Mouse (Mus musculus) layer of hippocampus, adult 9-11 months (tissue): ENCODE data around the gene Sstr4.

ENCODE experiments used
- DNase-seq: peaks from one replicate; pipeline ENCODE4 v3.0.0; 2022

Gene Sstr4

DNA sequence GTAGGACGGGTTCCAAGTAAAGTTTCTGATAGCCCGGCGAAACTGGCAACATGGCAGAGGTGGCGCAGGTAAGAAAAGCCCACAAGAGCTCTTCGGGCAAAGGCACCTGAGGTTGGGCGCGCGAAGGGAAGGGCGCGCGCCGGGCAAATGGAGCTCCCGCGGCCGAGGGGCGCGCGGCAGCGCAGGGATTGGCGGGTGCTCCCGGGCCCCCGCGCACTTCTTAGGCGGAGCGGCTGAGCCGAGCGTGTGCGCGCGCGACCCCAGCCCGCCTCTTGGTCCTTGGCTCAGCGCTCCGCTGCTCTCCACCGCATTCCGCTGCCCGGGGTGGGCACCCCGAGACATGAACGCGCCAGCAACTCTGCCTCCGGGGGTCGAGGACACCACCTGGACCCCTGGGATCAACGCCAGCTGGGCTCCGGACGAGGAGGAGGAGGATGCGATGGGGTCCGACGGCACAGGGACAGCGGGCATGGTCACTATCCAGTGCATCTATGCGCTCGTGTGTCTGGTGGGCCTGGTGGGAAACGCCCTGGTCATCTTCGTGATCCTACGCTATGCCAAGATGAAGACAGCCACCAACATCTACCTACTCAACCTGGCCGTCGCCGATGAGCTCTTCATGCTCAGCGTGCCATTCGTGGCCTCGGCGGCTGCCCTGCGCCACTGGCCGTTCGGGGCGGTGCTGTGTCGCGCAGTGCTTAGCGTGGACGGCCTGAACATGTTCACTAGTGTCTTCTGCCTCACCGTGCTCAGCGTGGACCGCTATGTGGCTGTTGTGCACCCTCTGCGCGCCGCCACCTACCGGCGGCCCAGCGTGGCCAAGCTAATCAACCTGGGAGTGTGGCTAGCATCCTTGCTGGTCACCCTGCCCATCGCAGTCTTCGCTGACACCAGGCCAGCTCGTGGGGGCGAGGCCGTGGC is at the start of gene Sstr4:
TSS of gene Sstr4 (plus strand) at position 214 of the 921 bp plus-strand sequence.
- DNase-seq, result peak; percentile 59

DNA sequence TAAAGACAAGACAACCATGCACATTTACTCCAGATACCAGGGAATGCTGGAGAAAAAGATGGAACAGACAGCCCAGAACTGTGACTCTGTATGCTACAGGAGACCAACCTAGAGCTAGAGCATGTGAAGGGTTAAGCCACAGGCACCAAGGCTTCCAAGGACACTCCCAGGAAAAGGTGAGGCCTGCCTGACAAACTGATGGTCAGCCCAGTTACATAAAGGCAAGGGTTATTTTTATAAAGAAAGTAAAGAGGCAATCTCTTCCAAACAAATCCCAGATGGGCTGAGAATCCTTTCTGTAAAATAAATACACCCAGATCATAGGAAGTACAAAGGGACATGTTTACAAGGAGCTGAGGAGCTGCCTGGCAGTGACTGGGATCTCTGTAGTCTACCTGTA is 49.8 kb upstream of the Sstr4 start:
- no peak for DNase-seq

DNA sequence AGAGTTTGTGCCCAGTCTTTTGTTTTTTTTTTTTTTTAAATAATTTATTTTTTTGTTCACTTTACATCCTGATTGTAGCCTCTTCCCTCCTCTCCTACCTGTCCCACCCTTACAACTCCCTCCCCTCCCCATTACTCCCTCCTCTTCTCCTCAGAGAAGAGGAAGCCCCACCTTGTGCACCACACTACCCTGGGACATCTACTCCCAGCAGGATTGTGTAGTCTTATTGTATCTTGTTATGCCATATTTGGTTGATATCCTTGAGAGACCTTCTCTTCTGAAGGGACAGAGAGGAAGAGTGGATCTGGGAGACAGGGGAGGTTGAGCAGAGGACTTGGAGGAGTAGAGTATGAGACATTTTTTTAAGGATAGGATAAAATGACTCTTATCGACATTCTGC is 48.2 kb upstream of the Sstr4 start:
- no peak for DNase-seq

DNA sequence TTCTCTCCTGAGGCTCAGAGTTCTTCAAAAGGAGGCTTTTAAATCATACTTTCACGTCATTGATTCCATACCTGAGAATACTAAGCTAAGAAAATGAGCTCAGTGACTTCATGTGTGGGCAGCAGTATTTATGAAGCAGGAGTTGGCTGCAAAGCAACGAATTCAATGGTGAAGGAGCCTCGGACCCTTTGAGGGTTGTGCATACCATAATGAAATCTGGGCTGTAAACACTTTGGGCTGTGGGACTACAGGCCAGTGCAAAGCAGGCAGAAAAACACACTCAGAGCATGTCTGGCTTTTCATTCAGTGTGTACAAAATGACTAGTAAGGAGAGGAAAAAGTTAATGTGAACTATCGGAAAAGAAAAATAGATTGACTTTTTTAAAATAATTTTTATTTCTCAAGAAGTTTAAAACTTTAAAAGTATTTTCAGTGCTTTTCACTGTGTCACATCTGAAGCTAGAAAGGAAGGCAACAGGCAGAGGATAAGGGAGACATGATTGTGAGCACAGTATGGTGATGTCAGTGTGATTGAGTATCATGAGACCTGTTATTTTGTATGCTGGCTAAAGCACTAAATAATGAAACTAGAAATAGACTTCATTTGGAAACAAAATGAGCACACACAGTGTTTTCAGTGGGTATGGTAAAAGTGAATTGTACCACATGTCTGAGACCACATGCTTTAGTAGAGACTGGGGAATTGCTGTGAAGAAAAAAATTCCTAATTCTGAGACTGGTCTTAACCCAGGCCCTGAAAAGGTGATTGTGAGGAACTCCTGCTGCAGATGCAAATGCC is 45.4 kb upstream of the Sstr4 start:
- DNase-seq, result no peak

DNA sequence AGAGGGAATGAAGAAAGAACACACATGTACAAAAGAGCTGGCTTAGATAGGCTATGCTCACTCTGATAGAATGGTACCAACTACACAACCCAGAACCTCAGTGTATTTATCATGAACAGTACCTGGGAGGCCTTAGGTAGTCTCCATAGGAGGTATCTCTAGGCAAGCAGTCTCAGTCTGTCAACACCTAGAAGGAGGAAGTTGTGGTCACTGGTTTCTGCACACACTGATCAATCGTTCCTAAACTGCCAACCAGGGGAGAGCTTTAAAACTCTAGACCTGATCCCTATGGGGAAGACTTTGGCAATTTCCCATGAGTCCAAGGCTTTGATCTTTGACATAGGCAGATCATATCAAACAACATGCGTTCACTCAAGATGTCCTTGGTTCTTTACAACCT is 44.7 kb upstream of the Sstr4 start:
- DNase-seq, result no peak

DNA sequence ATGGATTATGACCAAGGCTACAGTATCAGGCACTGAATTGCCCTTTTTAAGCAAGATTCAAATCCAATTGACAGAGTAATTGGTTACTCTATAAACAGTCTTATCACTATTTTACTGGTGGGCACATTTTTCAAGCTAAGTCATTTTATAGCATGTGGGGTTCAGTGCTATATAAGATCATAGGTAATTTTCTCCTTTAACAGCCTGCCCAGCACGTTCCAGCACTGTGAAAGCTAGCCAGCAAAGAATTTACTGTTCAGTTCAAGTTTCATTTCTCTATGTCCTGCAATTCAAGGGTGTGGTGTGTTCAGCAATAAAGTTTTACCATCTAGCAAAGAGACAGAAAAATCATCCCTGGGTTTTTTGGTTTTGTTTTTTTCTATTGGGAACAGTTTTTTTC is 42.5 kb upstream of the Sstr4 start:
- no peak for DNase-seq

DNA sequence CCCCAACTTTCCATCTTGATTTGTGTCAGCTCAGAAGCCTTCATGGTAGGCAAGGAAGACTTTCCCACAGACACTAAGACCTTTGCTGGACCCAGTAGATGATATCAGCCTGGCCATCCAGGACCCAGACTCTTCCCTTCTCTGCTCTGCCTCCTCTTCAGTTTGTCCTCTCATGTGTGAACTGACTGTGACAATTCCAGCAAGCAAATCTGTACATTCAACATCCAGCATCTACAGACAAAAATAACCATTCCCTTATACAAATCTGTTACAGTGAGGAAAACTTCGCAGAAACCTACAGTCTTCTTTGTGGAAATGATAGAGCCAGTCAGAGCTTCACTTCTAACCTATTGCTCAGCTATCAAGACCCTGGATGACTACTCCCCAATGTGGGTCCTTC is 38.0 kb upstream of the Sstr4 start:
- no peak for DNase-seq

DNA sequence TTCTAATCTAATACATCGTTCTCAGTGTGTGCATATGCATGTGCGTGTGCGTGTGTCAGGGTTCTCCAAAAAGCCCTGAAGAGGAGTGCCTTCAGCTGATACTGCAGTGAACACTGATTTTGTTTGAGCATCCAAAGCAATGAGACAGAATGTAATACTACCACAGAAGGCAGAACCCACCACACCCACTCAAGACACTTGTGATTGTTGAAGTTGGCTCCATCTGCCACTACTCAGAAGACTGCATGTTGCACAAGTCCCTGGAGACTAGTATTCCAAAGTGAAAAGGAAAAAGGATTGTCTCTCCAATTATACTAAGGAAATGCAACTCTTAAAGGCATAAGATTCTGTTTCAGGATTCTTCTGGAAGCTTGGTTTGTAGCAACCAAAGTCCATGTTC is 30.6 kb upstream of the Sstr4 start:
- peak; percentile 82 for DNase-seq

DNA sequence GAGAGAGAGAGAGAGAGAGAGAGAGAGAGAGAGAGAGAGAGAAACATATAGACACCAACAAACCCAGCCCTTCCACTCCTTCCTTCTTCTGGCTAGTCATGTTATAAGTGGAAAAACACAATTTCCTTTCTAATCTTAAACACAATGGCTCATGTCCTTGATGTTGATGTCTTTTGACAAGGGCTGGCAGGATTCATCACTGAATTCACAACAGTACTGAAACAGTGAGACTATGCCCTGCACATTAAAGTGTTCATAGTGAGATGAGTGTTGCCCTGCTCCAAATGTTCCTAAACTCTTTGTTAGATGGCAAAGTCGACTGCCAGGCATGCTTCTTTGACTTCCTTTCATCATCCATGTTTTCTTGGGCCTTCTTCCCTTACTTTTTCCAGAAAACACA is 29.9 kb upstream of the Sstr4 start:
- no peak for DNase-seq

DNA sequence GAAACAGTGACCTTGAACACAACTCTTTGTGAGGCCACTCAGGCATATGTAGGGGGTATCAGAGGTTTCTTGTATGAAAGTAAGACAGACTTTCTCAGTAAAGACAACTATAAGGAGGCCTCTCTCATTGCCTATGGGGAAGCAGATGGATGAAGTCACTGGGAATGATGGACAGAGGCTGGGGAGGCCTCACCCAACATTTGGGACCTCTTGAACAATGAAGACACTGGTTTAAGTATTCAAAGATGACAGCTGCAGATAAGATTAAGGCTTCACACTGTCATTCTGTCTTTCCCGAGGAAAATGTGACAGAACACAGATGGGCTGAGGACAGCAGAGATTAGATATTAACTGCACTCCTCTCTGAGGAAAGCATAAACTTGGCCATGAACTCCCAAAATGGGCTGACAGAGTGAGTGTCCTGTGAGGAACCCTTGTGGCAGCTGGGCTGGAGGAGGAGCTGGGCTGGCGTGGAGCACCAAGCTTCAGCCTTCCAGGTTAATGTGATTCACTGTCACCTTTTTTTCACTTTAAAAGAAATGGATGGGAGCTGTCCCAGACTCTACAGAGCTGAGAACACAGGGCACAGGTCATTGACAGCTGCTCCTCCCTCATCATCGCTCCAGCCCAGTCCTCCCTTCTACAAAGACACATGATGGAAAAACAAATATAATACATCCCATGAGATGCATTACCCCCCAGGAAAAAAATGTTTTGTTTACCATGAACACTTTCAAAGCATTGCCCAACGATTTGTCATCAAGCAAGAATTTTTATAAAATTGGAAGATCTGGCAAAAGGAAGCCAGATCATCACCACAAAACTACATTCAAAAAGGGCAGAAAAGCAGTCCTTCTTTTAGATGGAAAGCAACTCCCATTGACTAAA is 23.2 kb upstream of the Sstr4 start:
- no peak for DNase-seq

DNA sequence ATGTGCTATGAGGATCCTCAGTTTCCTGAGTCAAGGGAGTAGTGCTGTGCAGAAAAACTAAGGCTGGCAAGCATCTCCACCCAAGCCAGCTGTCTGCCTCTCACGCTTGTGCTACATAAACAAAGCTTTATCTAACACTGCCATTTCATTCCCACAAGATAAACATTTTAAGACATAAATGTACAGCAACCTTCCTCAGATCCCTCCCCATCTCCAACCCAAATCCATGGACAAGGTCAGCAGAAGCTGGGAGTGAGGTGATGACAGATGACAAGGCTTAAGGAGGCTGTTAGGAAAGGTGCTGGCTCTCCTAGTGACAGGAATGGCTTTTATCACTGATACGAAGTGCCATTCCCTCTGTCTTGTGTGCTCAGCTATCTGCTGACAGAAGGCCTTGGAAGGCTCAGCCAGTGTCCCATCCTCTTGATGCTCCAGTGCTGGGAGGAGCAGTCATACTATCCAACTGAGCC is 21.5 kb upstream of the Sstr4 start:
- DNase-seq, result no peak

DNA sequence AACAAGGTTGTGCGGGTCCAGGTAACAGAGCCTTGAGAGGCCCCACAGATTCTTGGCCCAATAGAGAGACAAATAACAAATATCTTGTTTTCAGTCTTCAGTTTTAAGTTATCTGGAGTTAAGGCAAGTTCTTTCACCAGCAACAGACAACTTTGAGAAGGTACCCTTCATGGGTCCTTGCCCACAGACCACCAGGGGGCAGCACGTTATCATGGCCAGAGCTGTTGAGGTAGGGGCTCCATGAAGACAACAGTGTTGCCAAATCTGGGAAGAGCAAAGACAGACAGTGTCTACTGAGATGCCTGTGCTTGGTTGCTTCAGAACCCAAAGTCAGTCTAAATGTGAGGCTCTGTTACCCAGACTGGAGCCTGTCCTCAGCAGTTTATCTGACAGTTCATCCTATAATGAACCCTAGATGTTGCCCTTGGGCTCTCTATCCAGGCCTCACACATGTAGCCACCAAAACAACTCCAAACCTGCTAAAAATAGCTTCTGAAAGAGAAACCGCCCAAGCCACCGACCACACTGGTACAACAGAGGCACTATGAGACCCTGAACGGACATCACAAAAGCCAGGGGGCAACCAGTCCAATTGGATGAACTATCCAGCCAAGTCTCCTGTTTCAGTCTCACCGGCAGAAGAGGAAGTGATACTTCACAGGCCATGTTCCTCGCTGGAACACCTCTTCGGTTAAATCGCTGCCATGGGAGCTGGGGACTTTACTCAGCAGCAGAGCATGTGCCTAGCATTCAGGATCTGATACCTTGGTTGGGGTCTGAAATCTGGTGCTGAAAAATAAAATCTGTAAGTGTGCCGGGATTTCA is 19.6 kb upstream of the Sstr4 start:
- DNase-seq, result no peak

DNA sequence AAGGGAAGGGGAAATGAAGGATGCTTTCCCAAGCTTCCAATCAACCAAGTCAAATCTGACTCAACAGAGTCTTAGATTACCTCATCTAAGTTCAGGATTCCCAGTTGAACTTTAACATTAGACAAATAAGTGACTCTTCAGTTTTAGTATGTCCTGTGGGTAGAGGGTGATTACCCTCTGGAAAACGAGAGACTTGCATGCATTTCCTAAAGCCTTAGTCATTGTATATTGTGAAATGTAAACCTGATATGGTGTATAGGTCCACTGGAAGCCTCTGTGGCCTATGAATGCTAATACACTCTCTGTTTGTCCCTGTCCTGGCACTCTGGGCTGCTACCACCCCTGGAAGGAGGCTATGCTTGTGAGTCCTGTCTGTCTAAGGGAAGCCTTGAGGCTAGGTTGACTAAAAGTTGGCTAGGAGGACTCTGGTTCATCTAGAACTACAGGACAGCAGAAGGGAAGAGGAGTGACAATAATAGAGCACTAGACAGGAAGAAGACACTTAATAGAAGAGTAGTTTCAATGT is 16.3 kb upstream of the Sstr4 start:
- no peak for DNase-seq

DNA sequence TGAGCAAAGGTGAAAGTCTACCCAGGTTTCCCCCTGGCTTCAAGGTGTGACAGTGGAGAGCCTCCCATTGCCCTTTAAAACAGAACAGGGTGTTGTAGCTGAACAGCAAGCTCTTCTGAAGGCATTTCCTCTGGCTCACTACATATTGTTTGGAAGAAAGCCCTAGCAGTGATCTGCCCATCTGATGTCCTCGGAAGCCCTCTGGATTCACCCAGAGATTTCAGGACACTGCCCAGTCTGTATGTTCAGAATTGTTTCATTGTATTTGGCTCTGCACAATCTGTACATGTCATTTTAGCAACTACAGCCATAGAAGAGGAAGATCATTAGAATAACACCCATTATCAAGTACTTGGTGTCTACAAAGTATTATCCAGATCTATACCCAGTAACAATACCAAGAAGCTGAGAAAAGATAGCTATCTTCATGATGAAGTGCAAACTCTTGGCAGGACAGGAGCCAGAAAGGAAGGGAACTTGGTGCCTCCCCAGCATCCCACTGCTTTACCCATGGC is 15.2 kb upstream of the Sstr4 start:
- no peak for DNase-seq

DNA sequence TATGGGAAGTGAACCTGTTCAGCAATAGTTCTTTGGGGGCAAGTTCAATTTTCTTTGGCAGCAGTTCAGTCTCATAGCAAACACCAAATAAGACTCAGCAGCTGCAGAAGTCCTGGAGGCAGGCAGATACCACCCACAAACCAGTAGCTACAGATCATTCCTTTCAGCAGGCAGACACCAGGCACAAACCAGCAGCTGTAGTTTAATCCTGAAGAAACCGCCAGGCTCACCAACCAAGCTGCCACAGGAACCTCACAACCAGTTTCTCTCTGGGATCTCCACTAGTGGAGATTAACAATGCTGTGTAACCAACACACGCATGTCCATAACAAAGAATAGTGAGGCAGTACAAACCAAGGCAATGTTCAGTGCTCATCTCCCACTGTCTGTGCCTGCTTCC is 14.1 kb upstream of the Sstr4 start:
- no peak for DNase-seq

DNA sequence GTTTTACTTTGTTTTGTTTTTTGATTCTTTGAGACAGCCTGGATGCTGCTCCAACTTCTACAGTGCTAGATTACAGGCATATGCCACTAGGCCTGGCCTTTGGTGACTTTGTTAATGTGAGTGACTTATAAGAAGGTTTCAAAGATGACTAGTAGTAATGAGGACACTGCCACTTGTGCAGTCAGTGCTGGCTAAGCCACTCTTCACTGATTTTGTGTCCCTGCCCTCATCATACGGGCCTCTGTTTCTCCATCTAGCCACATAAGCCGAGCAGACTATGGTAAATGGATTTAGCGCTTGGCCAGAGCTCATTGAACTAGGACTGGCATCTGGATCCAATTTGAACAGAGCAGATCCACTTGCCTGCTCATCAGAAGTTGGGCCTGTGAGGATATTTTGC is 8.7 kb upstream of the Sstr4 start:
- DNase-seq, result no peak

DNA sequence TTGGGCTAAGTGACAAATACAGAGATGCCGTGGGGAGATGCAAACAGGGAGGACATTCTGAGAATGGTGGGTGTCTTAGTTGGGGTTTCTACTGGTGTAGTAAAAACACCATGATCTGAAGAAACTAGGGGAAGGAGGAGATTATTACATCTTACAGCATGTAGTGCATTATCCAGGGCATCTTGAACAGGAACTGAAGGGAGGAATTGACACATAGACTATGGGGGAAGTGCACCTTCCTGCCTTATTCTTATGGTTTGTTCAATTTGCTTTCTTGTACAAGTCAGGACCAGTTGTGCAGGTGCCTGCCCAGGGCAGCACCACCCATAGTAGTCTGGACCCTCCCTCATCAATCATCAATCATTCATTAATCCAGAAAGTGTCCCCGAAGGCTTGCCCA is 8.2 kb upstream of the Sstr4 start:
- no peak for DNase-seq

DNA sequence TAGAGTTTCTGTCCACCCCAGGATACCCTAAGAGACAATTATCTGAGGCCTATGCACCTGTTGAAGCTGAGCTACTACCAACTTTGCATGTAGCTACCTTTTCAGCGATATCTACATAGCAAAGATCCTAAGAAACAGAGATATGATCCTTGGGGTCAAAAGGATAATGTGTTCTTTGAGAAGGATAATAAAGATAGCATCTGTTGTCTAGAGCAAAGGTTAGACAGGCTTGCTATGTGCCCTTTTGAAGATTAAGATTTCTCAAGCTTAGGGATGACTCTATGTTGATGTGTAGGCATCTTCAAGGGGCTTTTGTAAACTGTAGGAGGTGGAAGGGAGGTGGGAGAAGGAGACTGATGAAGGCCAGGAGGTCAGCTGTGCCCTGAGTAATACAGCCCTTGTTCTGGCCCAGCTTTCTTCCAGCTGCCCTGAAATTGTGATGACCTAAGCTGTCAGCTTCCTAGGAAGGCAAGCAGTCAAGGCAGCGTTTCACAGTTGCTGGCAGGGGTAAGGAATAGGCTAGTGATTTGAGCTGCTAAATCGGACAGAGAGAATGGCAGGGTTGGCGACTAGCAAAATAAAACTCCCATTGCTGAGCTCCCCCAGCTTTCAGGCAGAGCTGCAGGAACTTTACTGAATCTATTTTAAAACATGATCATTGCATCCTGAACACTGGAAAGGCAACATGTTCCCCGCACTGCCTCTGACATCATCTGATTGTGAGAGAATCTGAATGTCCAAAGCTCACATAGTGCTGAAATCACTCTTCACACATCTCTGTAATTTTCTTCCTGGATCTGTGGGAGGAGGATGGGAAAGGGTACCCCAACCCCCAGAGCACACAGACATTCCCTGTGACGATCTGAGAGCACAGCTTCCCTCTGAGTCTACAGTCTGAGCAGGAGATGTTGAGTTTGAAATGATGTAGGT is 7.2 kb upstream of the Sstr4 start:
- no peak for DNase-seq

DNA sequence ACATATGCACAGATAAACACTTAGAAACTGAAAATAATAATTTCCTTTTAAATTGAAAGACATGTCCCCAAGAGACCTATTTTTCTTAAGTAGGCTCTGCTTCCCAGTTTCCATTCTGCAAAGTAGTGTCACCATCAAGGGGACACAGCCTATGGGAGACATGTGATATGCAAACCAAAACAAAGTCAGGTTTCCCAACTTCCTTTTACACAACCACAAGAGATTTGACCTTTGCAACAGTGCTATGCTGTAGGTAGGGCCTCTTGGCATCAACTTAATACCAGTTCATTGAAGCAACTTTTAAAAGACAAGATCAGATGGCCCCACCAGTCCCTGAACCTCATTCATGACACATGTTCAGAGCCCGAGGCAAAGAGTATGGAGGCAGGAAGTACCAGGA is 2.0 kb upstream of the Sstr4 start:
- no peak for DNase-seq

DNA sequence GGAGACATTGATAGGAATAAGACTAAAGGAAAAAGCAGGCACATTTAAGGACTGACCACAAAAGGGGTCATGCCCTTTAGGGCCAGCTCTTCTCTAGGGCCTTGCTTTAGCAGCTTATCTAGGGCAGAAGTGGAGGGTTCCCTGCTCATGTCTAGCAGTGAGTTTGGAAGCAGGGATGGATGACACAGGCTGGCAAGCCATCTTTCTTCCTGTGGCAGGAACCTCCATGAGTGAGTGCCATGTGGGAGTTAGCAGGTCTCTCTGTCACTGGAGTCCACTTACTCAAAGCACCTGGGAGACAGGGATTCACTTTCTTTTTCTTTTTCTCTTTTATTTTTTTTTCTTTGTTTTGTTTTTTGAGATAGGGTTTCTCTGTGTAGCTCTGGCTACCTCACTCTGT is 1.3 kb upstream of the Sstr4 start:
- DNase-seq, result no peak
